Comparison of ENCODE assay signal across 22 mouse cellular contexts in the genomic region with DNA sequence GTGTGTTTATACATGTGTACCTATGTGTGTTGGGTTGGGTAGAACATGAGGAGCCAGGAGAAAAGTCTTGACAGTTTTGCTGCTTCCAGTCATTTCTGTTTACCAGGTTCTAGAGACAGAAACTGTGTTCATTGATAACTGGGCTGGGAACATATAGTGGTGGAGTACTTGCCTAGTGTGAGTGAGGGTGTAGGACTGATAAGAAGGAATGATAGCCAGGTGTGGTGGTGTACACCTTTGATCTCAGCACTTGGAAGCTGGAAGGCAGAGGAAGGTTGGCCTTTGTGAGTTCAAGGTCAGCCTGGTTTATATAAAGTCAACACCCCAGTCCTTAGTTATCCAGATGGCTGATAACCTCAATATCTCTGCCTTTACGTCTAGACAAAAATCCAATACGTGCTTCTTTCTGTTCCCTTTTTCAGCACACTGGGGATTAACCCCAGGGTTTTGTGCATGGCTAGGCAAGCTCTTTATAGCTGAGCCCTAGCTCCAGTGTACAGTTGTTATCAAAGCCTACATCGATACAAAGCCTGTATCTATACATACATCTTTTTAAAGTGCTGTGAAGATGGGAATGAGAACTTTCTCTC.
"Had no signal": no experiment of that assay in that cellular context is flagged by ENCODE, and none has a peak within 500 bp of the region (broad histone marks: within the 10 kb centered on the region; RNA-seq: fewer than 3 reads in every experiment).

No protein-coding gene starts in this region.

- H3K36me3 ChIP-seq: limb, embryonic 10.5 days; limb, embryonic 13.5 days; liver, embryonic 12.5 days; liver, embryonic 15.5 days; lung, embryonic 15.5 days had no signal

- H3K4me1 ChIP-seq: limb, embryonic 13.5 days; liver, embryonic 12.5 days; liver, embryonic 15.5 days; lung, embryonic 15.5 days had no signal

- H3K4me3 ChIP-seq: limb, embryonic 10.5 days; limb, embryonic 13.5 days; liver, embryonic 12.5 days; liver, embryonic 15.5 days; lung, embryonic 15.5 days had no signal

- H3K4me2 ChIP-seq: limb, embryonic 13.5 days; liver, embryonic 12.5 days; liver, embryonic 15.5 days; lung, embryonic 15.5 days; midbrain, embryonic 11.5 days had no signal

- H3K27me3 ChIP-seq: limb, embryonic 13.5 days; liver, embryonic 12.5 days; liver, embryonic 15.5 days; lung, embryonic 15.5 days had no signal

- ATAC-seq: liver, embryonic 12.5 days had no signal

- H3K9ac ChIP-seq: limb, embryonic 13.5 days; liver, embryonic 12.5 days; liver, embryonic 15.5 days; lung, embryonic 15.5 days had no signal

- H3K27ac ChIP-seq: limb, embryonic 10.5 days; limb, embryonic 13.5 days; liver, embryonic 12.5 days; liver, embryonic 15.5 days; lung, embryonic 15.5 days had no signal

- DNase-seq: kidney, adult 11 months; kidney, adult 8-10 months; kidney, postnatal 14 days; kidney, postnatal 4 days; liver; lung, adult 18-20 months; lung, postnatal 10 days; lung, postnatal 4 days; midbrain, embryonic 14.5 days; right cerebral cortex, adult 18-20 months; right cerebral cortex, postnatal 14 days; right cerebral cortex, postnatal 4 days; spleen, adult 18-20 months; thymus, adult 2 months; thymus, postnatal 14 days; thymus, postnatal 4 days had no signal

- H3K9me3 ChIP-seq: limb, embryonic 10.5 days; limb, embryonic 13.5 days; liver, embryonic 12.5 days; liver, embryonic 15.5 days; lung, embryonic 15.5 days had no signal
